Mouse (Mus musculus) Muller cell, postnatal 12 days (primary cell): ENCODE results near the gene Olfr619.

Experiments used
- DNase-seq: peaks from one replicate; pipeline ENCODE4 v3.0.0-alpha.2; 2015; ENCODE audit errors: inconsistent ontology term

Olfr619 gene

DNA sequence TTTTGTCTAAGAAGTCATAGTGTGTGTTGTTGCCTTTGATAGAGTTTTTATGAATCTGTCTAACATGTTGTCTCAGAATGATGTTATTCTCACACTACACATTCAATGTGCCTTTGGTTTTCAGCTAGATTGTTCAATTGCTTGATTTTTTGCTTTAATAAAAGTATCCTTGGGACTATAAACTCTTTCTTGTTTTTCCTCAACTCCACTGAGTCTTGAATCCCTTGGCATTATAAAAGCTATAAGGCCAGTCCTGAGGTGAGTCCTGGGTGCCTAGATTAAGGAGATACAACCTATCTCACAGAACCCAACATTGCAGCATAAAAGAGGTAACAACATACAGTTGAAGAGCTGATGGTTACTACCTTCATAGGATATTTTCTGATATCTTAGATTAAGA, at the start of gene Olfr619:
Gene Olfr619, plus strand, starts transcription at position 301 of the 400 bp plus-strand sequence.
- no peak for DNase-seq

DNA sequence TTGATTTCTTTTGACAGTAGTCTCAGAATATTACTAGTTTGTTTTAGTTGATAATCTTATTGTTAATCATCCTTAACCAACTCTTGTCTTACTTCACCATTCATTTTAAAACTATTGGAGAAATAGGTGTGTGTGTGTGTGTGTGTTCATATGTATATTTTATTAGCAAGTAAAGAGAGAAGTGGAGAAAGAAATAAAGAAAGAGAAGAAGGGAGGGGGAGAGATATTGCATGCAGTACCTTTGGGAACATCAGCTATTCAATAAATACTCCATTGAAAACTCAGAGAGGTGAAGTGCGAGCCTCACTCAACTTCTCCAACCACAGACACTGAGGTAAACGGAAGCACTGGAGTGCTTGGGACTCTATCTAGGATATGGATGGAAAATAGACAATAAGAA, 44.6 kb upstream of the Olfr619 start, which contains the start of gene Olfr615:
Gene Olfr615, plus strand, starts transcription at position 301 of the 400 bp plus-strand sequence.
- no peak for DNase-seq

DNA sequence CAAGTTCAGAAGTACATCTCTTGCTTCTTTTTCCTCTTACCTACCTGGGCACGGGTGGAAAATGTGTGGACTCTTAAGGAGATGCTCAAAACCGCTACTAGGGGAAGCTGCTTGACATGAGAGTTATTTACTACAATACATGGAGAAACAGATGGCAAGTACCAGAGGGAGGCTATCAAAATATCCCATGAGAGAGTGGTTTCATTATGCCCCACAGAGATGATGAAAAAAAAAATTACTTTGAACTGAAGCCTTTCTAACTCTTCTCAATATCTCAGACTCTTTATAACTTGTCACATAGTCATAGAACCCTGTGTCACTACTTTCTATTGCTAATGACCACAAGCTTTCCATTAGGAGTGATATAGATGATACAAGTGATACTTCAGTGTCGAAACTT, 31.3 kb upstream of the Olfr619 start, which contains the start of gene Olfr616:
Gene Olfr616, minus strand, starts transcription at position 101 of the 400 bp plus-strand sequence.
- no peak for DNase-seq

DNA sequence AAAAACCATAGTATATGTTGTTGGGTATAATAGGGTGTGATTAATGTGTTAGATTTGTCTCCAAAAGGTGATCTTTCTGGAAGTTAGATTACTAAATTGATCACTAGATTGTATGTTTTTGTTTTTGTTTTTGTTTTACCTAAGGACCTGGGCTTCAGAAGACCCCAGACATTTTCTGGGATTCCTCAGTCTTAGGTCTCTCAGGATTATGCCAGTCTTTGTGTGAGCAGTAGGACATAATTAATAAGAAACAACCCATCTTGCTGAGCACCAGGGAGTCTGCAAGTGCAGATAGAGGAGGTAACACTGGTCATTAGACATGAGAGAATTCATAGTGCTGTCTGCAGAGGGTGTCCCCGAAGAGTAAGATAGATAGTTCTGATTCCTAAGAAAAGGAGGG, 27.6 kb upstream of the Olfr619 start, which contains the start of gene Olfr617:
Gene Olfr617, plus strand, starts transcription at position 301 of the 400 bp plus-strand sequence.
- no peak for DNase-seq

DNA sequence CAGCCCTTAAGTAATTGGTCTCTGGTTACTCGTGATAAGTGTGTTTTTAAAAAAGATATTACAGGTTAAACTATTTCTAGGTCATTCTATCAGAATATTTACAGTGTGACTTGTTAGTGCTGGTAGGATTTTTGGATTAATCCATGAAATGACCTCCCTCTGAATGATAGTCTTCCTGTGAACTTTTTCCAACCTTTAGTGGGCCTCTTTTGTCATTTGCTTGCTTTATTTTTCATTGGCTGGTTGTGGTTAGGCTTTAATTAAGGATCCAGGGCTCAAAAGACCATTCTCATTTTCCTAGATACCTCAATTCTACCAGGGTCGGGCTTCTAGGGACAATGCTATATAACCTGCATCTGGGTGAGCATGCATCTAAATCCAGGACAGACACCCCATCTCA, 10.6 kb upstream of the Olfr619 start, which contains the start of gene Olfr618:
Gene Olfr618, plus strand, starts transcription at position 301 of the 400 bp plus-strand sequence.
- no peak for DNase-seq

DNA sequence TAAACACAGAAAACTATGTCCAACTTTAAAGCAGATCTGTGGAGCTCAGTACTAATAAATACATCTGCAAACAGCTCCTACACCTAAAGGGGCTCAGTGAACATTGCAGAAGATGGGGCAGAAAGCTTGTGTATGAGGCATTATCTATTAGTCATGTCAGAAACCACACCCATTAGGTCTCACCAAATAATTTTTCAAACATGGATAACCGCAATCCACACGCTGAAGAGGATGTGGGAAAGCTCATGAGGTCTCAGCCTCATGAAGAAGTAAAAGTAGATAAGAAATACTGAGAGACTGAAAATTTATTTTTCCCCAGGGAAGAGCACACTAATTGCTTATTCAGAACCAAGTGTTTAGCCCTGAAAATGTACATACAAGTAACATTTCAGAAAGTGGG, 7.0 kb downstream of the Olfr619 start:
- DNase-seq: no peak

DNA sequence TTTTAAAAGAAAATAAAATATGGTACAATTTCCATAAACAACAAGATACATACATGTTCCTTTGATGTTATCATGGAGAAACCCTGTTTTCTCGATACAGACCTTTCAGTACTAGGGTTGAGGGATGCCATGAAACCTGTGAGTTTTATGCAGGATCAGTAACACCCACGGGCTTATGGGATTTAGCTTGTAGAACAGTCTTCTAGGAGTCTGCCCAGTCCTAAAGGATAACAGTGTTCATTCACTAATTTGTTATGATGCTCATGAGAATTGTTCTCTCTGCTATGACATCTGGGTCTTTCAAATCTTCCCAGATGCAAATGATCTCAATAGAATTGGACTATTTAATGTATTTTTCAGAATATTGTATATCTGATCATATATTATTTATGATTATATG, 12.1 kb downstream of the Olfr619 start, which contains the start of gene Olfr620:
Gene Olfr620, minus strand, starts transcription at position 101 of the 400 bp plus-strand sequence.
- DNase-seq: no peak

DNA sequence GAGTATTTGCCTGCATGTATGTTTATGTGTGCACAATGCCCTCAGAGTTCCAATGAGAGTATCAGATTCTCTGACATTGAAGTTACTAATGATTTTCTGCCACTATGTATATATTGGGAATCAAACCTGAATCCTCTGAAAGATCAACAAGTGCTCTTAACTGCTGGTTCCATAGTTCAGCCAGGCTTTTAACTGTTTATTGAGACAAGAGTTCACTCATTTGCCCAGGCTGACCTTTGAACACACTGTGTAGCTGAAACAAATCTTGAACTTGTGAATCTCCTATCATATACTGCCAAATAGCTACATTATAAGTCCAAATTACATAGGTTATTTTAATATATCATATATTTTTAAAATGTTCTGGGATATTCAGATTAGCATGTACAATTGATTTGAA, 36.4 kb downstream of the Olfr619 start:
- DNase-seq: no peak

DNA sequence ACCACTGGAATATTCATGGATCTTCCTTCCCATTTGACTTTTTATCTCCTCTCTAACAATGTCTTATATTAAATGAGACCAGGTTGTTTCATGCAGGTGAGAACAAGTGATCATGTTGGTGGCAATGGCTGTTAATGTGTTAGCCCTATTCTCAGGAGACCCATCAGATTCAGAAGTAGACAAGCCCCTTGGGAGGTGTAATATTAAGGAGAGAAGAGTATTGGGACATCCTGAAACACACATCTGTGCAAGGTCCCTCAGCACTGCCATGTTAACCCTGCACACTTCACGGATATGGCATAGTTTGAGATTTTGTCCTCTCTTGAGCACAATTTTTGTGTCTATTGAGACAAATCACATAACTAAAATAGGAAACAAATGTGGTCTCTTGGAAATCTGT, 42.2 kb downstream of the Olfr619 start, which contains the start of gene Olfr622:
Gene Olfr622, minus strand, starts transcription at position 101 of the 400 bp plus-strand sequence.
- no peak for DNase-seq

DNA sequence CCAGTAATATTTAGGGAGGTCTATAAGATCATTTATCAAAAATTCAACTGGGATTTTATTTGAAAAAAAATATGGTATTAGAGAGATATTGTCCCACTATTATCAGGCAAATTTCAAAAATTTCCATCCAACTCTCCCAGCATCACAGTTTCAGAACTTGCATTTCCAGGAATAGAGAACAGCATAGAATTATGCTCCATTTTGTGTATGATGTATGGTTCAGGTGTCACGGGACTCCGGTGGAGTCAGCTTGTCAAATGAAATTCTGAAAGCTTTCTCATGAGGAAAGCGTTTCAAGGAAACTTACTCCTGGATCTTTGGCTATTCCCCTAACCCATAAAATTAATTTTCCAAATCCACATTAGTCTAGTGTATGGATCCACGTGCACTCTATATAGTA, 43.7 kb downstream of the Olfr619 start:
- DNase-seq: no peak
